ENCODE assay signal across 14 mouse cellular contexts in genomic region chr2:157979241-157979640, GRCm38 (mm10). TPM values are rescaled to one million over a fixed set of nuclear protein-coding genes. Genes with fewer than 3 reads are reported as not detected.
DNase-seq lines count a peak whose midpoint lies in the region; TF ChIP-seq lines count a peak whose summit lies in the region.
"Had no signal": no experiment of that assay in that cellular context is flagged by ENCODE, and none has a peak within 500 bp of the region (broad histone marks: within the 10 kb centered on the region; RNA-seq: fewer than 3 reads in every experiment).

No protein-coding gene starts in this region.

- no peak overlapping the region for H3K4me3 ChIP-seq in layer of hippocampus, adult 2 months

- no peak for TF ChIP-seq CTCF in layer of hippocampus, adult 2 months (conservative IDR thresholded peaks at IDR 0.05)

- H3K27ac ChIP-seq in layer of hippocampus, adult 2 months: peak overlapping the region; percentile 6; the same call in 1 of the 2 replicates

- DNase-seq in cerebellum, postnatal 10 days: peak; percentile 57 to 58
- no peak for DNase-seq in cerebellum, adult 9-11 months
- DNase-seq in layer of hippocampus, adult 2 months (ENCODE audit: low spot score in 2 of 2): no peak
- DNase-seq in layer of hippocampus, postnatal 10 days (ENCODE audit: low spot score in 2 of 2): no peak
- DNase-seq: adrenal gland, adult 2 months; adrenal gland, adult 8-10 months; adrenal gland, postnatal 10 days; adrenal gland, postnatal 14 days; adrenal gland, postnatal 25 days; adrenal gland, postnatal 36 days; B cell, adult 2 months; cerebellum, adult 11 months; cerebellum, adult 11-12 months; cerebellum, adult 18-20 months had no signal

RNA-seq across cellular contexts. Expression of gene Tti1, which starts 49.0 kb away (rescaled TPM):
- total RNA-seq in layer of hippocampus, adult 2 months (2021): 10 to 100 TPM; 21.1 to 23.6 TPM
- 10 to 100 TPM; 15.3 to 19.0 TPM for total RNA-seq in layer of hippocampus, postnatal 10 days (2021)

RNA-seq across cellular contexts. Expression of gene Rprd1b, which starts 49.1 kb away (rescaled TPM):
- total RNA-seq in layer of hippocampus, adult 2 months (2021): 10 to 100 TPM; 48.9 to 57.2 TPM
- 10 to 100 TPM; 34.0 to 36.6 TPM for total RNA-seq in layer of hippocampus, postnatal 10 days (2021)

Comparison
In these comparisons a context has a peak if more than half of its experiments do, and no peak if none do; other contexts are left out.
1. DNase-seq: peak in cerebellum, postnatal 10 days (2 of 2); none in cerebellum, adult 9-11 months (single experiment), layer of hippocampus, adult 2 months (0 of 2) and layer of hippocampus, postnatal 10 days (0 of 2).